Mouse (Mus musculus): ENCODE data around the gene Mkrn2. TPM values are rescaled to one million over a fixed set of nuclear protein-coding genes. Genes with fewer than 3 reads are reported as not detected.

The Mkrn2 gene
- 19.6 and 22.3 TPM in 2 replicates for total RNA-seq (2017)

GRCm38 (mm10) chr6:115601715-115602523 lies at the start of gene Mkrn2:
Gene Mkrn2 (plus strand): TSS chr6:115601902.
- peak; percentile 81 to 88 for ATAC-seq (replicated peaks in 1 of 2; ENCODE audit: insufficient read depth in 1 of 2, low FRiP score in 2 of 2, low TSS enrichment in 1 of 2, low read depth in 1 of 2, poor library complexity in 2 of 2, severe bottlenecking in 2 of 2)

- no peak; a peak in 1 of 4 replicates for ATAC-seq (replicated peaks in 1 of 2; ENCODE audit: insufficient read depth in 1 of 2, low FRiP score in 2 of 2, low TSS enrichment in 1 of 2, low read depth in 1 of 2, poor library complexity in 2 of 2, severe bottlenecking in 2 of 2)
Measured at GRCm38 (mm10) chr6:115555485-115555884, 46.2 kb upstream of the Mkrn2 start.

- no peak for ATAC-seq (replicated peaks in 1 of 2; ENCODE audit: insufficient read depth in 1 of 2, low FRiP score in 2 of 2, low TSS enrichment in 1 of 2, low read depth in 1 of 2, poor library complexity in 2 of 2, severe bottlenecking in 2 of 2)
Measured at GRCm38 (mm10) chr6:115558176-115558575, 43.5 kb upstream of the Mkrn2 start.

GRCm38 (mm10) chr6:115559651-115560632 lies 41.8 kb upstream of the Mkrn2 start:
- no peak for ATAC-seq (replicated peaks in 1 of 2; ENCODE audit: insufficient read depth in 1 of 2, low FRiP score in 2 of 2, low TSS enrichment in 1 of 2, low read depth in 1 of 2, poor library complexity in 2 of 2, severe bottlenecking in 2 of 2)

GRCm38 (mm10) chr6:115565479-115566045 lies 36.1 kb upstream of the Mkrn2 start:
- ATAC-seq (replicated peaks in 1 of 2; ENCODE audit: insufficient read depth in 1 of 2, low FRiP score in 2 of 2, low TSS enrichment in 1 of 2, low read depth in 1 of 2, poor library complexity in 2 of 2, severe bottlenecking in 2 of 2): no peak

GRCm38 (mm10) chr6:115574171-115574570 lies 27.5 kb upstream of the Mkrn2 start:
- no peak for ATAC-seq (replicated peaks in 1 of 2; ENCODE audit: insufficient read depth in 1 of 2, low FRiP score in 2 of 2, low TSS enrichment in 1 of 2, low read depth in 1 of 2, poor library complexity in 2 of 2, severe bottlenecking in 2 of 2)

- ATAC-seq (replicated peaks in 1 of 2; ENCODE audit: insufficient read depth in 1 of 2, low FRiP score in 2 of 2, low TSS enrichment in 1 of 2, low read depth in 1 of 2, poor library complexity in 2 of 2, severe bottlenecking in 2 of 2): no peak
Measured at GRCm38 (mm10) chr6:115577407-115577806, 24.3 kb upstream of the Mkrn2 start.

- ATAC-seq (replicated peaks in 1 of 2; ENCODE audit: insufficient read depth in 1 of 2, low FRiP score in 2 of 2, low TSS enrichment in 1 of 2, low read depth in 1 of 2, poor library complexity in 2 of 2, severe bottlenecking in 2 of 2): no peak
Measured at GRCm38 (mm10) chr6:115577941-115578340, 23.8 kb upstream of the Mkrn2 start.

- ATAC-seq (replicated peaks in 1 of 2; ENCODE audit: insufficient read depth in 1 of 2, low FRiP score in 2 of 2, low TSS enrichment in 1 of 2, low read depth in 1 of 2, poor library complexity in 2 of 2, severe bottlenecking in 2 of 2): no peak
Measured at GRCm38 (mm10) chr6:115580810-115581209, 20.9 kb upstream of the Mkrn2 start.

- no peak for ATAC-seq (replicated peaks in 1 of 2; ENCODE audit: insufficient read depth in 1 of 2, low FRiP score in 2 of 2, low TSS enrichment in 1 of 2, low read depth in 1 of 2, poor library complexity in 2 of 2, severe bottlenecking in 2 of 2)
Measured at GRCm38 (mm10) chr6:115582328-115583115, 19.2 kb upstream of the Mkrn2 start.

- ATAC-seq (replicated peaks in 1 of 2; ENCODE audit: insufficient read depth in 1 of 2, low FRiP score in 2 of 2, low TSS enrichment in 1 of 2, low read depth in 1 of 2, poor library complexity in 2 of 2, severe bottlenecking in 2 of 2): no peak
Measured at GRCm38 (mm10) chr6:115583430-115584125, 18.1 kb upstream of the Mkrn2 start.

GRCm38 (mm10) chr6:115584176-115584575 lies 17.5 kb upstream of the Mkrn2 start:
- no peak for ATAC-seq (replicated peaks in 1 of 2; ENCODE audit: insufficient read depth in 1 of 2, low FRiP score in 2 of 2, low TSS enrichment in 1 of 2, low read depth in 1 of 2, poor library complexity in 2 of 2, severe bottlenecking in 2 of 2)

GRCm38 (mm10) chr6:115586321-115586720 lies 15.4 kb upstream of the Mkrn2 start:
- ATAC-seq (replicated peaks in 1 of 2; ENCODE audit: insufficient read depth in 1 of 2, low FRiP score in 2 of 2, low TSS enrichment in 1 of 2, low read depth in 1 of 2, poor library complexity in 2 of 2, severe bottlenecking in 2 of 2): no peak

GRCm38 (mm10) chr6:115591692-115592359 lies 9.9 kb upstream of the Mkrn2 start:
- no peak for ATAC-seq (replicated peaks in 1 of 2; ENCODE audit: insufficient read depth in 1 of 2, low FRiP score in 2 of 2, low TSS enrichment in 1 of 2, low read depth in 1 of 2, poor library complexity in 2 of 2, severe bottlenecking in 2 of 2)

- ATAC-seq (replicated peaks in 1 of 2; ENCODE audit: insufficient read depth in 1 of 2, low FRiP score in 2 of 2, low TSS enrichment in 1 of 2, low read depth in 1 of 2, poor library complexity in 2 of 2, severe bottlenecking in 2 of 2): no peak
Measured at GRCm38 (mm10) chr6:115592458-115592857, 9.2 kb upstream of the Mkrn2 start, which contains the start of gene Mkrn2os. Gene Mkrn2os (minus strand): TSS chr6:115592576.

- ATAC-seq (replicated peaks in 1 of 2; ENCODE audit: insufficient read depth in 1 of 2, low FRiP score in 2 of 2, low TSS enrichment in 1 of 2, low read depth in 1 of 2, poor library complexity in 2 of 2, severe bottlenecking in 2 of 2): no peak
Measured at GRCm38 (mm10) chr6:115593252-115593651, 8.4 kb upstream of the Mkrn2 start.
